Mouse (Mus musculus): ENCODE results near the gene Tubgcp5.

The Tubgcp5 gene

GRCm38 (mm10) chr7:55852787-55853186 is 58.8 kb downstream of the Tubgcp5 start:
- no peak for DNase-seq (ENCODE audit: low spot score in 2 of 2)

GRCm38 (mm10) chr7:55855597-55855996 is 61.6 kb downstream of the Tubgcp5 start:
- DNase-seq (ENCODE audit: low spot score in 2 of 2): no peak

- no peak for DNase-seq (ENCODE audit: low spot score in 2 of 2)
These were observed 62.8 kb downstream of the Tubgcp5 start for GRCm38 (mm10) chr7:55856741-55857140.

GRCm38 (mm10) chr7:55857729-55858128 is 63.8 kb downstream of the Tubgcp5 start:
- DNase-seq (ENCODE audit: low spot score in 2 of 2): no peak

GRCm38 (mm10) chr7:55858836-55859517 is 65.0 kb downstream of the Tubgcp5 start:
- no peak for DNase-seq (ENCODE audit: low spot score in 2 of 2)

- DNase-seq (ENCODE audit: low spot score in 2 of 2): no peak
These were observed 65.5 kb downstream of the Tubgcp5 start for GRCm38 (mm10) chr7:55859518-55859872.

GRCm38 (mm10) chr7:55859956-55860355 is 66.0 kb downstream of the Tubgcp5 start:
- no peak for DNase-seq (ENCODE audit: low spot score in 2 of 2)

GRCm38 (mm10) chr7:55861175-55861574 is 67.2 kb downstream of the Tubgcp5 start:
- DNase-seq (ENCODE audit: low spot score in 2 of 2): no peak

GRCm38 (mm10) chr7:55865044-55865443 is 71.1 kb downstream of the Tubgcp5 start:
- no peak for DNase-seq (ENCODE audit: low spot score in 2 of 2)

GRCm38 (mm10) chr7:55865750-55866416 is 71.9 kb downstream of the Tubgcp5 start:
- no peak for DNase-seq (ENCODE audit: low spot score in 2 of 2)

GRCm38 (mm10) chr7:55868247-55868646 is 74.3 kb downstream of the Tubgcp5 start:
- DNase-seq (ENCODE audit: low spot score in 2 of 2): no peak

- no peak for DNase-seq (ENCODE audit: low spot score in 2 of 2)
These were observed 75.3 kb downstream of the Tubgcp5 start for GRCm38 (mm10) chr7:55869220-55869619.

- no peak for DNase-seq (ENCODE audit: low spot score in 2 of 2)
These were observed 76.5 kb downstream of the Tubgcp5 start for GRCm38 (mm10) chr7:55870340-55871020.

- DNase-seq (ENCODE audit: low spot score in 2 of 2): no peak
These were observed 77.5 kb downstream of the Tubgcp5 start for GRCm38 (mm10) chr7:55871476-55871875.

GRCm38 (mm10) chr7:55874703-55875102 is 80.7 kb downstream of the Tubgcp5 start:
- no peak for DNase-seq (ENCODE audit: low spot score in 2 of 2)

- no peak for DNase-seq (ENCODE audit: low spot score in 2 of 2)
These were observed 83.8 kb downstream of the Tubgcp5 start for GRCm38 (mm10) chr7:55877721-55878120.

GRCm38 (mm10) chr7:55880882-55881281 is 86.9 kb downstream of the Tubgcp5 start:
- DNase-seq (ENCODE audit: low spot score in 2 of 2): no peak
